Mouse (Mus musculus): ENCODE results near the gene Eif4h. TPM values are rescaled to one million over a fixed set of nuclear protein-coding genes. Genes with fewer than 3 reads are reported as not detected.

The Eif4h gene
- polyA plus RNA-seq, 1 experiment from 2014 or later = 308 TPM

DNA sequence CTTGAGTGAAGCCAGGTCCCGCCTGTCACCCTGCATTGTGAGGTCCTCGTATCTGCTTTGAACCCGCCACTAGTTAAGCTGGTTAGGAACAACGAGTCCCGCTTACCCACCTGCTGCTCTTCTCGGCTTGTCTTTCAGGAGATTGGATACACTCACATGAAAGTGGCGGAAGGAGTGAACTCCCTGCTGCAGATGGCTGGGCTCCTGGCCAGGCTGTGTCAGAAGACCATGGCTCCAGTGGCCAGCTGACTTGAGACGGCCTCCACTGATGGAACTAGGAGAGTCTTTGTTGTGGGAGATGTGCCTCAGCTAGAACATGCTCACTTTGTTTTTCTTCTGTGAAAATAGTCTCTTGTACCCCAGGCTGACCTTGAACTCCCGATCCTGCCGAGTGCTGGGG lies 41.6 kb downstream of the Eif4h start:
- Histone ChIP-seq H3K4me3 (no peak overlapping the region), H3K9me3 (replicated peaks) (no peaks in the 10 kb centered on the region), H3K9ac (no peak overlapping the region), H3K27ac (no peak overlapping the region), H3K4me2 (no peak overlapping the region), H3K4me1 (peaks cover 16% of the 10 kb centered on the region), H3K36me3 (peaks cover 73% of the 10 kb centered on the region), H3K27me3 (replicated peaks) (no peaks in the 10 kb centered on the region)
- 88% methylated on average over 10 of the region's 10 CpGs for WGBS (ENCODE audit: insufficient replicate concordance)
- no peak for ATAC-seq

DNA sequence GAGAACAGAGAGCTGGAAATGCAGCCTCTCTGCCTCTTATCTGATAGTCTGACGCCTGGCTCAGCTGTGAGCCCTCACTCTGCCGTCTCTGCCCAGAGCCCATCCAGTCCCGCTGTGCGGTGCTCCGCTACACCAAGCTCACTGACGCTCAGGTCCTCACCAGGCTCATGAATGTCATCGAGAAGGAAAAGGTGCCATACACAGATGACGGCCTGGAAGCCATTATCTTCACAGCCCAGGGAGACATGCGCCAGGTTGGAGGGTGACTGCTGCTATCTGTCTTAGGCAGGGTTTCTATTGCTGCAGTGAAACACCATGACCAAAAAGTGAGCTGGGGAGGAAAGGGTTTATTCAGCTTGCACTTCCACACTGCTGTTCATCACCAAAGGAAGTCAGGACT lies 46.2 kb downstream of the Eif4h start:
- Histone ChIP-seq H3K27ac (peak overlapping the region; percentile 85), H3K27me3 (replicated peaks) (no peaks in the 10 kb centered on the region), H3K9ac (peak overlapping the region; percentile 55), H3K9me3 (replicated peaks) (no peaks in the 10 kb centered on the region), H3K4me1 (peaks cover 39% of the 10 kb centered on the region), H3K4me3 (no peak overlapping the region), H3K4me2 (peak overlapping the region; percentile 47), H3K36me3 (peaks cover 99% of the 10 kb centered on the region)
- 22% methylated on average over 9 of the region's 9 CpGs for WGBS (ENCODE audit: insufficient replicate concordance)
- ATAC-seq = peak; percentile 94

DNA sequence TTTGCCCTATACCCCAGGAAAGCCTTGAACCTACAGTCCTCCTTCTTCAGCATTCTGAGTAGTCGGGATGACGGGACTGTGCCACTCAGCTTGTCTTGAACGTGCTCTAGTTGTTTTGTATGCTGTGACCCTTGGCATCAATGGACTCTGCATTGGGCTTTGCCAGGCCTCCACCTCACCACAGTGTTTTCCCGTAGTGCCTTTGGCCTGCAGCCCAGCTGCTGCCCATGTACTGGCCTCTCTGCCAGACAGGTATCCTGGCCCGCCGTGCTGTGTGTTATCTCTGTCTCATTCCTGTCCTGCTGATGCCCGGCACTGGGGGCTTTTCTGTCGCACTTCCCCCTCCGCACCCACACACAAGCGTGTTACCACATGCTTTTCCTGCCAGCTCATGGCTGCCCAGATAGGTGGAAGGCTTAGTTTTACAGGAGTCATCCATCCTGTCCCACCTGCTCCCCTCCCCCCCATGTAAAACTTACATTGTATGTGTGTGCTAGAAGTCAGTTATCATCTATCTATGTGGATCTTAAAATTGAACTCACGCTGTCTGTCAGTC lies 47.2 kb downstream of the Eif4h start:
- 67% methylated on average over 11 of the region's 11 CpGs for WGBS (ENCODE audit: insufficient replicate concordance)
- Histone ChIP-seq H3K9me3 (replicated peaks) (no peaks in the 10 kb centered on the region), H3K27me3 (replicated peaks) (no peaks in the 10 kb centered on the region), H3K27ac (peak overlapping the region; percentile 85), H3K9ac (peak overlapping the region; percentile 55; the same call in 1 of the 2 replicates), H3K36me3 (peaks cover 99% of the 10 kb centered on the region), H3K4me3 (no peak overlapping the region), H3K4me1 (peaks cover 39% of the 10 kb centered on the region), H3K4me2 (peak overlapping the region; percentile 47)
- no peak for ATAC-seq

DNA sequence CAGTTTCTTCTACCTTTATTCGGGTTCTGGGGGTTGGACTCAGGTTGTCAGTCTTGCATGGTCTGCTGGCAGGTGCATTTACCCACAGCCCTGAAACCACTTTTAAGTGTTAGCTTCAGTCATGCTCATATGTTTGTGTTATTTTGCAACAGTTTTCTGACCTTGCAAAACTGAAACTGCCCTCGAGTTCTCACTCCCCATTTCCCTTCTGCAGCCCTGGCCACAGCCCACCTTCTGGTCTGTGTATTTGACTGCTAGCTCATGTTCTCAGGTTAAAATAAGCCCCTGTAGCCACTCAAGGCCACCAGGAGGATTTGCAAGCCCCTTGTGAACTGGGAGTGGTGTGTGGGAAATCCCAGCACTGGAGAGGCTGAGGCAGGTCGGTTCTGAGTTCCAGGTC lies 49.4 kb downstream of the Eif4h start:
- 68% methylated on average over 3 of the region's 3 CpGs for WGBS (ENCODE audit: insufficient replicate concordance)
- Histone ChIP-seq H3K27me3 (replicated peaks) (no peaks in the 10 kb centered on the region), H3K36me3 (peaks cover 96% of the 10 kb centered on the region), H3K4me3 (no peak overlapping the region), H3K27ac (no peak overlapping the region), H3K4me2 (no peak overlapping the region), H3K4me1 (peaks cover 46% of the 10 kb centered on the region), H3K9me3 (replicated peaks) (no peaks in the 10 kb centered on the region), H3K9ac (no peak overlapping the region)
- ATAC-seq = no peak

DNA sequence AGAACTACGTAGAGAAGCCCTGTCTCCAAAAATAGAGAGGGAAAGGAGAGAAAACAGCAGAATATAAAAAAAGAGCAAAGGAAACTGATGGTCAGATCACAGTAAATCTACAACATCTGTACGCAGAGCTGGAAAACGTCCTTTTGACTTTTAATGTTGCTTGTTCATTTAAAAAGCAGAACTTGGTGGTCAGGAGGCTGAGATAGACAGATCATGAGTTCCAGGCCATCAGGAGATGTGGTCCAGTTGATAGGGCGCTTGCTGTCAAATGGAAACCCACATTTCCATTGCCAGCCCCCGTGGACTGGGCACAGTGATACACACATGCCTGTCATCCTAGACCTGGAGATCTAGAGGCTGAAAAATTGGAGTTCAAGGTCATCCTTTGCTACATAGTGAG lies 54.5 kb downstream of the Eif4h start:
- H3K36me3 ChIP-seq = peaks cover 45% of the 10 kb centered on the region
- H3K27me3 ChIP-seq (replicated peaks) = no peaks in the 10 kb centered on the region
- H3K9ac ChIP-seq = peak overlapping the region; percentile 81; the same call in 1 of the 2 replicates
- no peak overlapping the region for H3K4me3 ChIP-seq
- peak overlapping the region; percentile 88 for H3K4me2 ChIP-seq
- no peaks in the 10 kb centered on the region for H3K9me3 ChIP-seq (replicated peaks)
- peaks cover 33% of the 10 kb centered on the region for H3K4me1 ChIP-seq
- H3K27ac ChIP-seq = peak overlapping the region; percentile 76; the same call in 1 of the 2 replicates
- ATAC-seq = no peak
- 40% methylated on average over 5 of the region's 5 CpGs for WGBS (ENCODE audit: insufficient replicate concordance)

DNA sequence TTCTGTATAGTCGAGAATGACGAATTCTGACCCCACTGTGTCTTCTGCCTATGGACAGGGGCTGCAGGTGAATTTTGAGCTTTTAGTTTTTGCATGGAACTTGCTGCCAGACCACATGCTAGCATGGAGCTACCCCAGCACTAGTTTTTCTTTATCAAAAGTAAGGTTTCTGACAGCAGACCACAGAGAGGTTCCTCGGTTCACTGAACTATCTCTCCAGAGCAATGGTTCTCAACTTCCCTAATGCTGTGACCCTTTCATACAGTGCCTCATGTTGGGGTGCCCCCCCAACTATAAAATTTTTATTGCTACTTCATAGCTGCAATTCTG lies 55.4 kb downstream of the Eif4h start:
- peak overlapping the region; percentile 76 for H3K27ac ChIP-seq

DNA sequence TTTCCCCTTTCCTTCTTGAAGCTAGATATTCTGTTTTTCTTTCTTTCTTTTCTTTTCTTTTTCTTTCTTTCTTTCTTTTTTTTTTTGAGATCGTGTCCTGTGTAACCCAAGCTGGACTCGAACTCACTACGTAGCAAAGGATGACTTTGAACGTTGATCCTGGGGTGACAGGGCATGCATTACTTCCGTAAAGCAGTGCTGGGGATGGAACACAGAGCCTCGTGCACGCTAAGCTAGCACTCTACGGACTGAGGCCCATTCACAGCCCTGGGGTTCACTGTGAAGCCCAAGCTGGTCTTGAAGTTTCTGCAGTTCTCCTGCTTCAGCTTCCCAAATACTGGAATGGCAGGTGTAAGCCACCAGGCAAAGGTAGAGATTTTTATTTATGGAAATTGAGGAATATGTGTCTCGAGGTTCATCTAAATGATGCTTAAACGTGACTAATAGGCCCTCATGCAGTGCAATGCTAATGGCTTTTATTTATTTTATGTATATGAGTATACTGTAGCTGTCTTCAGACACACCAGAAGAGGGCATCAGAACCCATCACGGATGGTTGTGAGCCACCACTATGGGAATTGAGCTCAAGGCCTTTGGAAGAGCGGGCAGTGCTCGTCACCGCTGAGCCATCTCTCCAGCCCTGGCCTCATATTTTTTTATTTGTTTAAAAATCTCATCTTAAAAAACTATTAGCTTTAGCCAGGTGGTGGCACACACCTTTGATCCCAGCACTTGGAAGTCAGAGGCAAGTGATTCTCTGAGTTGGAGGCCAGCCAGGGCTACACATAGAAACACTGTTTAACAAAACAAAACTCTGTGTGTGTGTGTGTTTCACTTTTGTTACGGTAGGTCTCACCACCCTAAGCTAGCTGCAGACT lies 56.0 kb downstream of the Eif4h start:
- H3K4me3 ChIP-seq = peak overlapping the region; percentile 85
- H3K9ac ChIP-seq = peak overlapping the region; percentile 81
- H3K36me3 ChIP-seq = peaks cover 30% of the 10 kb centered on the region
- 15% methylated on average over 15 of the region's 15 CpGs for WGBS (ENCODE audit: insufficient replicate concordance)
- ATAC-seq = peak; percentile 20; the same call in 1 of the 2 replicates
- H3K9me3 ChIP-seq (replicated peaks) = no peaks in the 10 kb centered on the region
- peak overlapping the region; percentile 76 for H3K27ac ChIP-seq
- peaks cover 27% of the 10 kb centered on the region for H3K4me1 ChIP-seq
- H3K4me2 ChIP-seq = peak overlapping the region; percentile 88
- H3K27me3 ChIP-seq (replicated peaks) = no peaks in the 10 kb centered on the region

More for the DNA sequence above, 55.4 kb downstream of the Eif4h start:
- Histone ChIP-seq H3K9me3 (replicated peaks) (no peaks in the 10 kb centered on the region), H3K9ac (peak overlapping the region; percentile 81), H3K27me3 (replicated peaks) (no peaks in the 10 kb centered on the region), H3K4me3 (peak overlapping the region; percentile 85), H3K4me2 (peak overlapping the region; percentile 88), H3K4me1 (peaks cover 29% of the 10 kb centered on the region), H3K36me3 (peaks cover 36% of the 10 kb centered on the region)
- 31% methylated on average over 3 of the region's 3 CpGs for WGBS (ENCODE audit: insufficient replicate concordance)
- ATAC-seq = no peak

DNA sequence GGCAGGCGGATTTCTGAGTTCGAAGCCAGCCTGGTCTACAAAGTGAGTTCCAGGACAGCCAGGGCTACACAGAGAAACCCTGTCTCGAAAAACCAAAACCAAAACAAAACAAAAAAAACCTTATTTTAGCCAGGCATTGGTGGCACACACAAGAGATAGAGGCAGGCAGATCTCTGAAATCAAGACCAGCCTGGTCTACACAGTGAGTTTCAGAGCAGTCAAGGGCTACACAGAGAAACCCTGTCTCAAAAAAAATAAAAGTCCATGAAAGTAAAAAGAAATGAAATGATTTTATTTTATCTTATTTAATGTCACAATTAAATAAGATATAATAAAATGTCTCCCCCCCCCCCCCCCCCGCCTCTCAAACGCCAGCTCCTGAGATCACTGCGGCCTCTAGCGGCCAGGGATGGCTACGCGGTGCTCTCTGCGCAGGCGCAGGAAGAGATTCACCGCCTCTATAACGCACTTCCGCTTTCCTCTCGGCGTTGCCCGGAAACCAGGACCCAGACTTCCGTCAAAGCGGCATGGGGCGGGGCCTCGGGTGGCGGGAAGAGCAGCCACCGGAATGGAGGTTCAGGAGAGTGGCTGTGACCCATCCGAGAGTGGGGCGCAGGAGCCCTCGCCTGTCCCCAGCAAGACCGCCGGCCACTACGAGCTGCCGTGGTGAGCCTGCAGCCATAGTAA lies 56.9 kb downstream of the Eif4h start:
- Histone ChIP-seq H3K4me1 (peaks cover 27% of the 10 kb centered on the region), H3K4me3 (peak overlapping the region; percentile 85), H3K9me3 (replicated peaks) (no peaks in the 10 kb centered on the region), H3K27ac (peak overlapping the region; percentile 76), H3K4me2 (peak overlapping the region; percentile 88), H3K9ac (peak overlapping the region; percentile 81), H3K36me3 (peaks cover 21% of the 10 kb centered on the region), H3K27me3 (replicated peaks) (no peaks in the 10 kb centered on the region)
- ATAC-seq = peak; percentile 92
- 7% methylated on average over 29 of the region's 30 CpGs for WGBS (ENCODE audit: insufficient replicate concordance)

DNA sequence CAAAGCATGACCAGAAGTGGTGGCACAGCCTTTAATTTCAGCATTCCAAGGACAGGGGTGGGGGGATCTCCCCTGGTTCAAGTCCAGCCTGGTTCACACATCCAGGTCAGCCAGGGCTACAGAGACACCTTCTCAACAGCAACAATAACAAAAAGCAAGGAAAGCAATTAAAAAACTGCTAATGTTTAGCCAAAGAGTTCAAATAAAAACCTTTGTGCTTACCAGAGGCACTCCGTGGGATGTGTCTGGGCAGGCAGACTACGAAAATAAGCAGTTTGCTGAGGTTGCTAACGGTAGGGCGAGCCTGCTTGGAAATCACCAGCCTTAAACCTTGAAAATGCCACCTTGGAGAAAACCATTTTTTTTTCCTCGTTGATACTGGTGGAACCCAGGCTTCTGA lies 58.1 kb downstream of the Eif4h start, which contains the start of gene Rfc2:
TSS of gene Rfc2 (plus strand) at position 221 of the 400 bp plus-strand sequence.
- no peak within 1 kb of the TSS for H3K9ac ChIP-seq
- WGBS (ENCODE audit: insufficient replicate concordance) = 81% methylated on average over 5 of the region's 5 CpGs
- ATAC-seq = no peak

DNA sequence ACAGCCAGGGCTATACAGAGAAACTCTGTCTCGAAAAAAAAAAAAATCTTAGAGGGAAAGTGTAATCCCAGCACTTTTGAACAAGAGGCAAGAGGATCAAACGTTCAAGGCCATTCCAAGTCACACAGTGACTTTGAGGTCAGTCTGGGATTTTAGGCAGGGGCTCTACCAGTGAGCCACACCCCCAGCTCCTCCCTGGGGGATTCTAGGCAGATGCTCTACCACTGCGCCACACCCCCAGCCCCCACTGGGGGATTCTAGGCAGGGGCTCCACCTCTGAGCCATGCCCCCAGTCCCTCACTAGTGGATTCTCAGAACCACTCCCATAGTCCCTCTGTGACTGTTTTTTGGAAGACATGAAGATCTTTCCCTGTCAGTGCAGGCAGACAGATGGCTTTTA lies 60.2 kb downstream of the Eif4h start:
- Histone ChIP-seq H3K4me2 (no peak overlapping the region), H3K27ac (no peak overlapping the region), H3K4me1 (peaks cover 29% of the 10 kb centered on the region), H3K27me3 (replicated peaks) (no peaks in the 10 kb centered on the region), H3K9me3 (replicated peaks) (no peaks in the 10 kb centered on the region), H3K9ac (no peak overlapping the region), H3K4me3 (no peak overlapping the region), H3K36me3 (no peaks in the 10 kb centered on the region)
- WGBS (ENCODE audit: insufficient replicate concordance) = 67% methylated on average over 3 of the region's 3 CpGs
- ATAC-seq = no peak

More for the DNA sequence above, 58.1 kb downstream of the Eif4h start, which contains the start of gene Rfc2:
- Histone ChIP-seq H3K4me3 (no peak within 1 kb of the TSS), H3K4me2 (peak within 1 kb of the TSS; percentile 88), H3K4me1 (peaks cover 38% of the 10 kb centered on the region), H3K27ac (no peak within 1 kb of the TSS), H3K36me3 (peaks cover 9% of the 10 kb centered on the region), H3K27me3 (replicated peaks) (no peaks in the 10 kb centered on the region), H3K9me3 (replicated peaks) (no peaks in the 10 kb centered on the region)

DNA sequence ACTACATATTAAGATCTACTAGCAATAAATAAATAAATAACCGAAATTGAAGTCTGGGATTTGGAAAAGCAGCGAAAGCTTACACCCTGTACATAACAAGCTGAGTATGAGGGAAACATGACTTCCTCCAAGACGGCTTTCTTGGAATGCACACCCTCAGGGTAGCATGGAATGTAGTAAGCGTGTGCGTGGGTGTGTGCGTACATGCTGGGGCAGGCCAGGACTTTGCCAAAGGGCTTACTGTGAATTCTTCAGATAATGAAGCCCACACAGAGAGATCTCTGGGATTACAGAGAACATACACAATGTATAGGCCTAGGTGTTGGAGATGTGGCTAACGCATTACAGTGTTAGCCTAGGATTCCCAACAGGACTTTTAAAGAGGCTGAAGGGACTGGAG lies 61.8 kb downstream of the Eif4h start:
- Histone ChIP-seq H3K4me2 (no peak overlapping the region), H3K9me3 (replicated peaks) (no peaks in the 10 kb centered on the region), H3K27ac (no peak overlapping the region), H3K9ac (no peak overlapping the region), H3K4me1 (peaks cover 25% of the 10 kb centered on the region), H3K36me3 (no peaks in the 10 kb centered on the region), H3K27me3 (replicated peaks) (no peaks in the 10 kb centered on the region), H3K4me3 (no peak overlapping the region)
- no peak for ATAC-seq
- 83% methylated on average over 7 of the region's 7 CpGs for WGBS (ENCODE audit: insufficient replicate concordance)

Data from liver, embryonic 12.5 days (tissue).